Mouse (Mus musculus) embryonic facial prominence, embryonic 13.5 days (tissue): ENCODE measurements around the gene Klrb1b. TPM values are rescaled to one million over a fixed set of nuclear protein-coding genes. Genes with fewer than 3 reads are reported as not detected.
A peak's percentile ranks its signal among the peaks of the same experiment; 100 is the strongest.
"Not testable (repeated sequence)": the region's sequence is repeated elsewhere in the genome, so short reads cannot be mapped to it uniquely, and the experiment has no call there.

Experiments
- ATAC-seq: fragments of 200-750 bp; cut with Nextera tagmentation; 2 replicates; pipeline ENCODE4 v1.8.0; 2017; ENCODE audit warnings: low read depth; ENCODE audit not compliant: insufficient number of reproducible peaks, insufficient read depth, low FRiP score, low TSS enrichment
- H3K27ac ChIP-seq: fragments of 300-500 bp; sonication (generic); 2 replicates; pipeline ENCODE4 v1.5.1; 2015; ENCODE audit warnings: moderate library complexity, mild to moderate bottlenecking, inconsistent platforms
- H3K27me3 ChIP-seq: fragments of 300-500 bp; sonication (generic); 2 replicates; pipeline ENCODE4 v1.6.1; 2015; ENCODE audit warnings: mild to moderate bottlenecking, inconsistent platforms
- H3K36me3 ChIP-seq: fragments of 300-500 bp; sonication (generic); 2 replicates; pipeline ENCODE4 v1.6.1; 2015; ENCODE audit warnings: mild to moderate bottlenecking, inconsistent platforms
- H3K4me1 ChIP-seq: fragments of 300-500 bp; sonication (generic); 2 replicates; pipeline ENCODE4 v1.6.1; 2015; ENCODE audit warnings: inconsistent platforms
- H3K4me2 ChIP-seq: fragments of 300-500 bp; sonication (generic); 2 replicates; pipeline ENCODE4 v1.6.1; 2015; ENCODE audit warnings: moderate library complexity, mild to moderate bottlenecking, inconsistent platforms
- H3K4me3 ChIP-seq: fragments of 300-500 bp; sonication (generic); 2 replicates; pipeline ENCODE4 v1.5.1; 2015; ENCODE audit warnings: mild to moderate bottlenecking, inconsistent platforms
- H3K9ac ChIP-seq: fragments of 300-500 bp; sonication (generic); 2 replicates; pipeline ENCODE4 v1.6.1; 2015; ENCODE audit warnings: mild to moderate bottlenecking, inconsistent platforms
- H3K9me3 ChIP-seq: fragments of 300-500 bp; sonication (generic); 2 replicates; pipeline ENCODE4 v1.6.1; 2016; ENCODE audit warnings: inconsistent platforms
- WGBS: fragments of 180-500 bp; shearing (Covaris S2); methylation state at CpG from one replicate; pipeline ENCODE4 v1.1.7; 2015; ENCODE audit warnings: mixed read lengths; 5-methylcytosine and 5-hydroxymethylcytosine counted together
- polyA plus RNA-seq: library from polyadenylated mRNA; unstranded; fragments of >200 nt; fragmentation: Nextera tagmentation; extraction: Ambion mirVana; gene quantifications from 2 replicates; pipeline ENCODE4 v1.2.1, GENCODE M21; 2015

Klrb1b gene
- polyA plus RNA-seq, 1 experiment from 2014 or later, result not detected

DNA sequence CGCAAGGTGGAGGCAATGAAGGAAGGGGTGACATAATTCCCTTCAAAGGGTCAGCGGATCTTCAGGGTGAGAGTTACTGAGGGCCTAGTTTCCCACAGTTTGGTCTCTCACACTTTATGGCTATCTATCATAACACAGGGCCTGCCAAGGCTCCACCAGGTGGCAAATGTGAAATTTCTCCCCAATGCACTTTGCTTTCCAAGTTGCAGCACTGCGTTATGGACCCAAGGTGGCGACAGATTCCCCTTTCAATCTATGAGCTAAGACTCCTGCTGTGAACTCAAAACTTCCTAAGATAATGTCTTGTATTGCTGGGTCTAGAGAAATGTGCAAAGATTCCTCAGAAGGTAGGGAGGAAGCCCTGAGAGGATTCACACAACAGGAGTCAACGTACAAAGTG, 17.6 kb downstream of the Klrb1b start:
- 85% methylated on average over 5 of the region's 5 CpGs for WGBS
- Histone ChIP-seq H3K27me3 (no peaks in the 10 kb centered on the region), H3K27ac (no peak overlapping the region), H3K4me3 (no peak overlapping the region), H3K9ac (no peak overlapping the region), H3K4me1 (no peaks in the 10 kb centered on the region), H3K9me3 (no peaks in the 10 kb centered on the region; the same call in 1 of the 2 replicates), H3K4me2 (no peak overlapping the region), H3K36me3 (no peaks in the 10 kb centered on the region)
- no peak for ATAC-seq

- Histone ChIP-seq H3K4me2 (no peak overlapping the region), H3K4me1 (no peaks in the 10 kb centered on the region), H3K27ac (no peak overlapping the region), H3K27me3 (no peaks in the 10 kb centered on the region), H3K4me3 (no peak overlapping the region), H3K36me3 (no peaks in the 10 kb centered on the region), H3K9me3 (no peaks in the 10 kb centered on the region; the same call in 1 of the 2 replicates), H3K9ac (no peak overlapping the region)
- 69% methylated on average over 3 of the region's 3 CpGs for WGBS
- no peak for ATAC-seq
Observed at GRCm38 (mm10) chr6:128807021-128807420, 19.1 kb downstream of the Klrb1b start.

DNA sequence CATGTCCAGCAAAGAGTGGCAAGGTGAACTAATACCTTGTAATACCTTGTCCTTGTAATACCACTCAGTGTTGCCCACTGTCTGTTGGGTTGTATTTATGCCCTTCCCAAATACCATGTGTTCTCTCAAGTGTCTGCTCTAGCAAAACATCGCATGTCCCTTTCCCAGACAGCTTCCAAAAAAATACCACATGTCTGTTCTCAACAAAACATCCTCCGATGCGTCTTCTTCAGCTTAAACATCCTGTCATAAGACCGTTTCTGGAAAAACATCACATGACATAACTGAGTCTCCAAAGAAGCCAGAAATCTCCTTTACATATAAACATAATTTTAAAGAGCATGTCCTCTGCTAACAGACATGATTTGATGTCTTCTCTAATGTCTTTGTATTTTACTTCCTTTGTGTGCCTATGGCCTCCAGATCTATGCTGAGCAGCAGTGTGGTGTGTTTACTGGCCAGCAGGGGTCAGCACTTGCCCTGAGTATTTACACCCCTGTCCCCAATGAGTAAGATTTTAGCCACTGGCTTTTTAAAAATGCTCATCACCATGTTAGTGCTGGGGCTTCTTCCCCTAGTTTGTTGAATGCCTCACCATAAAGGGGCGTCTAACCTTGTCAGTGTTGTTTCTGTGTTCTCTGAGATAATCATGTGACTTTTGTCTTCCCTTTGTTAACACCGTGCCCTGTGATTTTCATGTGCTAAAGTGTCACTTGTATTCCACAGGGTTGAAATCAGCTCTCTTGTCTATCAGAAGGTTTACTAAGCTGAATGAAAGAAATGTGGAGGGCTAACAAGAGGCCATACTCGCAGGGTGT, 21.1 kb downstream of the Klrb1b start:
- H3K4me1 ChIP-seq, result not testable (repeated sequence)
- 64% methylated on average over 7 of the region's 7 CpGs for whole genome bisulfite sequencing

DNA sequence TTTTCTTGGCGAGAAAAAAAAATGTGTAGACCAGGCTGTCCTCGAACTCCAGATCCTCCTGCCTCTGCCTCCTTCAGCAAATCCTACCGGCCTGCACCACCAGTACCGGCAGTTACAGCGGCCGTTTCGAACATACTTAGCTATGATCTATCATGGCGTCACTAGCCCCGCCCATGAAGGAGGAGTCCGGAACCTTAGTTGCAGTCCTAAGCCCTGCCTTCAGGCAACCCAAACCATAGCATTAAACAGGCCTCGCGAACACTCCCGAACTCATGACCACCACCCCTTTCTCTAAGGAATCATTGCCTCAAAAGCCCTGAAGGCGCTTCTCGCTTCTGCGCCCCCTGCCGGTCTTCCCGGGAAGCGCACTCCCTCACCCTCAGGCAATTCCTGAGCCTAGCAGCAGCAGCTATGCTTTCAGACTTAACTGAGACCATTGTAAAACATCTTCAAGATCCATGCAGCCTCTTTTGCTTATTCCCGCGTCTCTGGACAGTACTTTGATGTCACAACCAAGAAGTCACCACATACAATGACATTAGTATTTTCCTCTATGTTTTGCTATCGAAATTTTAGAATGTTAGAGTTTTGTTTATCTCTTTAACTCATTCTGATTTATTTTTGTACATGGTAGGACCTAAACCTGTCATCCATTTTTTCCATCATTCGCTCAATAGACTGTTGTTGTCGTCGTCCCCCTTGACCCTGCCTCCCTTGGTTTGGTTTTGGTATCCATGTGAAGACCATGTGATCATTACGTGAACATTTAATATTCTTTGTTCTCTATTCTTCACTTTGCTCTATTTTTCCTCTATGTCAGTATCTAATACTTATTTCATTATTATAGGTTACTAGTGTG, 22.9 kb downstream of the Klrb1b start:
- peak overlapping the region; percentile 72 for H3K9ac ChIP-seq
- peak overlapping the region; percentile 81 for H3K27ac ChIP-seq
- WGBS, result 8% methylated on average over 26 of the region's 26 CpGs

More for the DNA sequence above, 21.1 kb downstream of the Klrb1b start:
- H3K4me3 ChIP-seq, H3K36me3 ChIP-seq, H3K27ac ChIP-seq, H3K9ac ChIP-seq, H3K4me2 ChIP-seq, H3K27me3 ChIP-seq, ATAC-seq, H3K9me3 ChIP-seq: not testable (repeated sequence)

DNA sequence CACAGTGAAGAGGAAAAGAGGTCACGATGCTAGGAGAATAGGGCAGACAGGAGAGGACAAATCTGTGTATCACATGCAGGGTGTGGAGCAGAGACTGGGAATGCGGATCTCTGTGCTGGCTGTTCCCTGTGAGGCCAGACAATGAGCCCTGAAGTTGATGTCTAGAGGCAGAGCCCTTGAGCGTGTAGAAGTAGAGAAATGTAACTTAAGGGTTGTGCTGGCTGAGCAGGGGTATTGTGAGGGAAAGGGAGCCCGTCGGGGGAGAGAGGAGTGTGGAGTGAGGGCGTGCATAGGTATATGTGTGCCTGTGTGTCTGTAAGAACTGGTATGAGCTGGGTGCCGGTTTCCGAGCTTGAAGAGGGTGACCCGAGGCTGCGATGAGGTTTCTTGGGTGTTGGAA, 23.6 kb downstream of the Klrb1b start:
- no peaks in the 10 kb centered on the region for H3K36me3 ChIP-seq
- H3K27me3 ChIP-seq, result no peaks in the 10 kb centered on the region
- H3K9me3 ChIP-seq, result no peaks in the 10 kb centered on the region
- H3K4me1 ChIP-seq, result peaks cover 8% of the 10 kb centered on the region
- peak; percentile 28 for ATAC-seq
- H3K9ac ChIP-seq, result peak overlapping the region; percentile 72
- WGBS, result 6% methylated on average over 10 of the region's 10 CpGs
- peak overlapping the region; percentile 52 for H3K4me3 ChIP-seq
- peak overlapping the region; percentile 81 for H3K27ac ChIP-seq
- H3K4me2 ChIP-seq, result peak overlapping the region; percentile 63

More for the DNA sequence above, 22.9 kb downstream of the Klrb1b start:
- peaks cover 1% of the 10 kb centered on the region; the same call in 1 of the 2 replicates for H3K4me1 ChIP-seq
- peak overlapping the region; percentile 63 for H3K4me2 ChIP-seq
- peak; percentile 92 for ATAC-seq
- H3K4me3 ChIP-seq, result peak overlapping the region; percentile 52
- no peaks in the 10 kb centered on the region; the same call in 1 of the 2 replicates for H3K9me3 ChIP-seq
- H3K27me3 ChIP-seq, result no peaks in the 10 kb centered on the region
- no peaks in the 10 kb centered on the region for H3K36me3 ChIP-seq

GRCm38 (mm10) chr6:128800696-128801095, 25.4 kb downstream of the Klrb1b start:
- not testable (repeated sequence) for H3K9me3 ChIP-seq, H3K4me2 ChIP-seq, ATAC-seq, H3K4me3 ChIP-seq, H3K27me3 ChIP-seq, H3K4me1 ChIP-seq, H3K9ac ChIP-seq, H3K27ac ChIP-seq, H3K36me3 ChIP-seq
- WGBS, result 66% methylated on average over 5 of the region's 5 CpGs

DNA sequence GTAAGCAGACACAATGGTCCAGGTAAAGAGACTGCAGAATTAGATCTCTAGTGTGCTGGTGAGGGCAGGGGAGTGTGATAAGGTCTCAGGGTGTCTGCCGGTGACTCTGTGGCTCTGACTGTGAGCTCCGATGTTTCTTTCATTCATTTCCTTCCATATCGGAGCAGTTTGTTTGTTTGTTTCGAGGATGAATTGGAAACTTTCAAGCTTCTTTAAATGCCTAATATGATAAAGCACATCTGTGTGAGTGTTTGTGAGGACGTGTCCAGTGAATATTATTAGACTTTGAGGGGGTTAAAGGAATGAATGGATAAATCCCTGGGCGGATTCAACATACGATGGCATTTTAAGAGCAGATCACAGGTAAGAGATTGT, 26.2 kb downstream of the Klrb1b start:
- no peak for ATAC-seq
- H3K27me3 ChIP-seq, result no peaks in the 10 kb centered on the region
- WGBS, result 19% methylated on average over 7 of the region's 7 CpGs
- peak overlapping the region; percentile 58 for H3K4me2 ChIP-seq
- peak overlapping the region; percentile 62 for H3K4me3 ChIP-seq
- H3K9me3 ChIP-seq, result no peaks in the 10 kb centered on the region
- no peaks in the 10 kb centered on the region for H3K36me3 ChIP-seq
- H3K9ac ChIP-seq, result peak overlapping the region; percentile 61
- no peak overlapping the region for H3K27ac ChIP-seq
- H3K4me1 ChIP-seq, result peaks cover 10% of the 10 kb centered on the region

DNA sequence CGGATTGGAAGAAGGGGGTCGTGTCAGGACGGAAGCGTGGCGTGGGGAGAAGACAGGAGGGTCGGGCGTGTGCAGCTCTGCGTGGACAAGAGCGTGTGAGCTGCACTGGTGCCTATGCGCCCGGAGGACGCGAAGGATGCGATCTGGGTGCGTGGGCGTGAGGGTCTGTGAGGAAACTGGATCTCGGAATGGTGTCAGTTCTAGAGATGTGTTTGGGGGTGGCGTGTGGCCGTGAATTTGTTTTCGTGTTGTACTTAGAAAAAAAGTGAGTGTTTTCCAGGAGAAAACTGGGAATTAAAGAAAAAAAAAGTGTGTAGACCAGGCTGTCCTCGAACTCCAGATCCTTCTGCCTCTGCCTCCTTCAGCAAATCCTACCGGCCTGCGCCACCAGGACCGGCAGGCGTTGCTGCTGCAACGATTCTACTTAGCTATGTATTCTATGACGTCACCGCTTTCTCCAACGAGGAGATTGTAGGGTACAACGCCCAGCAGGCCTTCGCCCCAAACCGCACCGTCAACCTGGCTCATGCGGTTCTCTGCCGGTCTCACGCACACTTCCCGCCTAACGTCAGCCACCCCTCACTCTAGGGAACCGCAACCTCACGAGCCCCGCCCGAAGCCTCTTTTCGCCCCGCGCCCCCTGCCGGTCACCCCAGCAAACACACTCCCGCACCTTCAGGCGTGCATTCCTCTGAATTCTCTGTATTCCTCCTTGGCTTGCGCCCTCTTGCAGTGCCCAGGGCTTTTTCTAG, 26.8 kb downstream of the Klrb1b start:
- not testable (repeated sequence) for H3K27me3 ChIP-seq, H3K4me1 ChIP-seq, H3K36me3 ChIP-seq, H3K9me3 ChIP-seq
- WGBS, result under 1% methylated on average over 49 of the region's 49 CpGs
- peak overlapping the region; percentile 91 for H3K27ac ChIP-seq
- peak; percentile 78 for ATAC-seq
- peak overlapping the region; percentile 73 for H3K9ac ChIP-seq
- H3K4me3 ChIP-seq, result peak overlapping the region; percentile 62
- H3K4me2 ChIP-seq, result peak overlapping the region; percentile 69

GRCm38 (mm10) chr6:128798772-128799143, 27.4 kb downstream of the Klrb1b start:
- H3K4me1 ChIP-seq, H3K36me3 ChIP-seq, H3K9me3 ChIP-seq, H3K27me3 ChIP-seq: not testable (repeated sequence)
- ATAC-seq, result peak; percentile 28
- Histone ChIP-seq H3K27ac (peak overlapping the region; percentile 91), H3K4me3 (peak overlapping the region; percentile 62), H3K9ac (peak overlapping the region; percentile 73), H3K4me2 (peak overlapping the region; percentile 69)
- under 1% methylated on average over 20 of the region's 20 CpGs for WGBS

DNA sequence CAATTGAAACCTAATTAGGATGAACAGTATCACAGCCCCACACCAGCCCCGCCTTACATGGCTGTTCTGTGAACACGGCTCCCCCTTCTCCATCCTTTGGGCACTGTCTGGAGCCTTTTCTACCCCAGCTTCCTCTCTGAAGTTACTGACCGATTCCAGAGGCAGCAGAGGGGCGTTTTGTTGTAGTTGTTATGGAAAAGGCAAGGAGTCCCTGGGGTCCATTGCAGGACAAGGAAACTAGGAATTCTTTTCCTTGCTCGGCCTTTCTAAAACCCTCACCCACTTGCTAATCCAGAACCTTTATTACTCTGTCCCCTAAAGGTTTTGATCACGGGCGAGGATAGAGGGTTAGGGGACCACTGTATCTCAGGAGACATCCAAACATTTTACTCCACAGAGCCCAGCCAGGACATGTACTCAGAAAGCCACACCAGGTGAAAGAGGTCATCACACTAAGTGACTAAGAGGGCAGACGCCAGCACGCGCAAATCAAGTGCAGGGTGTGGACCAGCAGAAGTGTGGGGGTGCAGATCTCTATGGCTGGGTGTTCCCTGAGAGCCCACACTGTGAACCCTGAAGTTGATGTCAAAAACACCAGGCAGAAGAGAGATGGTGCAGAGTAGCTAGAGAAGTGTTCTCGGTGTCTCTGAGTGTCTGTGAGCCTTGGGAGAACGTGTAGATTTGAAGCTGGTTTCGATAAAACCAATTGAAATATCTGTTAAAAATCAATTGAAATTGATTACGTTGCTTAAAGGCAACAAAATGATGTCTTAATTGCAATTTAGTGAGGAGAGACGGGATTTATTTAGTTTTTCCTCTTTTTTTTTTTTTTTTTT, 28.0 kb downstream of the Klrb1b start:
- H3K36me3 ChIP-seq, result no peaks in the 10 kb centered on the region
- H3K4me1 ChIP-seq, result peaks cover 10% of the 10 kb centered on the region
- peak overlapping the region; percentile 67 for H3K9ac ChIP-seq
- H3K9me3 ChIP-seq, result no peaks in the 10 kb centered on the region
- ATAC-seq, result no peak
- WGBS, result 12% methylated on average over 15 of the region's 15 CpGs
- peak overlapping the region; percentile 62 for H3K4me3 ChIP-seq
- H3K27me3 ChIP-seq, result no peaks in the 10 kb centered on the region
- peak overlapping the region; percentile 11; the same call in 1 of the 2 replicates for H3K27ac ChIP-seq
- H3K4me2 ChIP-seq, result peak overlapping the region; percentile 69
